Mouse (Mus musculus): Measurements from ENCODE around the gene Gnb3. TPM values are rescaled to one million over a fixed set of nuclear protein-coding genes. Genes with fewer than 3 reads are reported as not detected.
"Not testable (repeated sequence)": the region's sequence is repeated elsewhere in the genome, so short reads cannot be mapped to it uniquely, and the experiment has no call there.

Gnb3 gene
- polyA plus RNA-seq, 1 experiment from 2014 or later, result 0.31 TPM

DNA sequence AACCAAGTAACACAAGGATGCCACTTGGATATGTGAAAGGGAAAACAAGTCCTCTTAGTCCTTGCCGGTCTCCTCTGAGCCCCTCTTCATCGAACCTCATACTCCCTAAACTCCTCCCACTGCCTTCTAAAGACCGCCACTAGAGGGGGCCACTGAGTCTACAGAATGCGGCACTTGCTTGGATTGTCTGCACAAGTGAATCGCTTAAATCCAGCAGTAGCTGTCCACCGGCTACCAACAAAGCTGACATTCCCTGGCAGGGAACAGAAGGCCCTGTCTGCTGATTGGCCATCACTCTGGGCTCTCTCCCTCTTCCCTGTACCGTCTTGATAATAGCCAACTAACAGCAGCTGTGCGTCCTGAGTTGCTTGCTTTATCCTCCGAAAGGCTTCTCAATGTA, 7.2 kb upstream of the Gnb3 start:
- ATAC-seq (ENCODE audit: low read depth), result peak; percentile 25; the same call in 1 of the 2 replicates

DNA sequence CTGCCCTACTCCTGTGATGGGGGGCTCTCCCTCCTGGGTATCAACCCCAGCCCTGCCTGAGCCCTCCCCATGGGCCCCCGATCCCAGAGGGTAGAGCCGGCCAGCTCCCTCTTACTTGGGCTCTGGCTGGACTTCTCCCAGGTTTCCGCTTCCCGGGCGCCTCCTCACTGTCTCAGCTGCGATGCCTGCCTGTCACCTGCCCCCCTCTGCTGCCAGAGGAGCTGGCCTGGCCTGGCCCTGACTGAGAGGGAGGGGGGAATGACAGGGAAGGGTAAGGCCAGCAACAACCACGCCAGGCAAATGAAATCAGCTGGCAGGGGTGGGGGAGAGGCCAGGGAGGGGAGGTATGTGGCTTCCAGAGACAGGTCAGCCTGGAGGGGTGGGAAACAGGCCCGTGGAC, 270 bp downstream of the Gnb3 start:
- 20% methylated on average over 8 of the region's 8 CpGs for WGBS (ENCODE audit: insufficient replicate concordance)

More for the DNA sequence above, 7.2 kb upstream of the Gnb3 start:
- Histone ChIP-seq H3K36me3 (ENCODE audit: control insufficient read depth, insufficient read depth) (no peaks in the 10 kb centered on the region), H3K4me1 (ENCODE audit: control insufficient read depth, low read depth, low read length) (no peaks in the 10 kb centered on the region), H3K27me3 (ENCODE audit: control insufficient read depth, insufficient read depth, low read depth, low read length) (no peaks in the 10 kb centered on the region), H3K4me3 (ENCODE audit: low read depth, low read length) (no peak overlapping the region), H3K9me3 (replicated peaks; ENCODE audit: control insufficient read depth, low read length) (no peaks in the 10 kb centered on the region), H3K27ac (ENCODE audit: low read length) (no peak overlapping the region), H3K9ac (ENCODE audit: low read depth, low read length) (no peak overlapping the region), H3K4me2 (ENCODE audit: low read depth, low read length) (no peak overlapping the region)
- WGBS (ENCODE audit: insufficient replicate concordance), result 18% methylated on average over 9 of the region's 9 CpGs

GRCm38 (mm10) chr6:124836411-124836810, 3.7 kb downstream of the Gnb3 start:
- Histone ChIP-seq H3K36me3 (ENCODE audit: control insufficient read depth, insufficient read depth) (peaks cover 33% of the 10 kb centered on the region), H3K9me3 (replicated peaks; ENCODE audit: control insufficient read depth, low read length) (no peaks in the 10 kb centered on the region), H3K4me1 (ENCODE audit: control insufficient read depth, low read depth, low read length) (peaks cover 5% of the 10 kb centered on the region), H3K27ac (ENCODE audit: low read length) (no peak overlapping the region), H3K4me3 (ENCODE audit: low read depth, low read length) (no peak overlapping the region), H3K4me2 (ENCODE audit: low read depth, low read length) (no peak overlapping the region), H3K27me3 (ENCODE audit: control insufficient read depth, insufficient read depth, low read depth, low read length) (peaks cover 5% of the 10 kb centered on the region; the same call in 1 of the 2 replicates), H3K9ac (ENCODE audit: low read depth, low read length) (no peak overlapping the region)
- no peak for ATAC-seq (ENCODE audit: low read depth)
- 75% methylated on average over 7 of the region's 7 CpGs for WGBS (ENCODE audit: insufficient replicate concordance)

More for the DNA sequence above, 270 bp downstream of the Gnb3 start:
- no peak overlapping the region for H3K9ac ChIP-seq (ENCODE audit: low read depth, low read length)
- no peak for ATAC-seq (ENCODE audit: low read depth)
- no peak overlapping the region for H3K27ac ChIP-seq (ENCODE audit: low read length)
- no peak overlapping the region for H3K4me2 ChIP-seq (ENCODE audit: low read depth, low read length)
- no peaks in the 10 kb centered on the region for H3K9me3 ChIP-seq (replicated peaks; ENCODE audit: control insufficient read depth, low read length)
- peaks cover under 1% of the 10 kb centered on the region; the same call in 1 of the 2 replicates for H3K36me3 ChIP-seq (ENCODE audit: control insufficient read depth, insufficient read depth)
- H3K4me3 ChIP-seq (ENCODE audit: low read depth, low read length), result no peak overlapping the region
- no peaks in the 10 kb centered on the region for H3K4me1 ChIP-seq (ENCODE audit: control insufficient read depth, low read depth, low read length)
- peaks cover 5% of the 10 kb centered on the region; the same call in 1 of the 2 replicates for H3K27me3 ChIP-seq (ENCODE audit: control insufficient read depth, insufficient read depth, low read depth, low read length)

- 83% methylated on average over 10 of the region's 10 CpGs for WGBS (ENCODE audit: insufficient replicate concordance)
- Histone ChIP-seq H3K27ac (ENCODE audit: low read length) (no peak overlapping the region), H3K27me3 (ENCODE audit: control insufficient read depth, insufficient read depth, low read depth, low read length) (peaks cover 5% of the 10 kb centered on the region; the same call in 1 of the 2 replicates), H3K4me3 (ENCODE audit: low read depth, low read length) (no peak overlapping the region), H3K9me3 (replicated peaks; ENCODE audit: control insufficient read depth, low read length) (no peaks in the 10 kb centered on the region), H3K4me1 (ENCODE audit: control insufficient read depth, low read depth, low read length) (peaks cover 8% of the 10 kb centered on the region), H3K9ac (ENCODE audit: low read depth, low read length) (no peak overlapping the region), H3K4me2 (ENCODE audit: low read depth, low read length) (no peak overlapping the region), H3K36me3 (ENCODE audit: control insufficient read depth, insufficient read depth) (peaks cover 35% of the 10 kb centered on the region)
- ATAC-seq (ENCODE audit: low read depth), result no peak
Measured at GRCm38 (mm10) chr6:124835531-124835930, 4.5 kb downstream of the Gnb3 start.

GRCm38 (mm10) chr6:124834512-124835081, 5.5 kb downstream of the Gnb3 start:
- Histone ChIP-seq H3K9me3 (replicated peaks; ENCODE audit: control insufficient read depth, low read length) (no peaks in the 10 kb centered on the region), H3K4me1 (ENCODE audit: control insufficient read depth, low read depth, low read length) (peaks cover 8% of the 10 kb centered on the region), H3K36me3 (ENCODE audit: control insufficient read depth, insufficient read depth) (peaks cover 35% of the 10 kb centered on the region), H3K27ac (ENCODE audit: low read length) (no peak overlapping the region), H3K4me2 (ENCODE audit: low read depth, low read length) (no peak overlapping the region), H3K4me3 (ENCODE audit: low read depth, low read length) (no peak overlapping the region), H3K27me3 (ENCODE audit: control insufficient read depth, insufficient read depth, low read depth, low read length) (peaks cover 5% of the 10 kb centered on the region; the same call in 1 of the 2 replicates), H3K9ac (ENCODE audit: low read depth, low read length) (no peak overlapping the region)
- no peak for ATAC-seq (ENCODE audit: low read depth)
- 70% methylated on average over 6 of the region's 6 CpGs for WGBS (ENCODE audit: insufficient replicate concordance)

GRCm38 (mm10) chr6:124831649-124832048, 8.4 kb downstream of the Gnb3 start:
- no peak for ATAC-seq (ENCODE audit: low read depth)
- Histone ChIP-seq H3K4me1 (ENCODE audit: control insufficient read depth, low read depth, low read length) (peaks cover 18% of the 10 kb centered on the region), H3K4me2 (ENCODE audit: low read depth, low read length) (peak overlapping the region; percentile 61), H3K27me3 (ENCODE audit: control insufficient read depth, insufficient read depth, low read depth, low read length) (no peaks in the 10 kb centered on the region), H3K4me3 (ENCODE audit: low read depth, low read length) (peak overlapping the region; percentile 81), H3K9ac (ENCODE audit: low read depth, low read length) (no peak overlapping the region; the same call in 1 of the 2 replicates), H3K27ac (ENCODE audit: low read length) (no peak overlapping the region), H3K36me3 (ENCODE audit: control insufficient read depth, insufficient read depth) (peaks cover 35% of the 10 kb centered on the region), H3K9me3 (replicated peaks; ENCODE audit: control insufficient read depth, low read length) (no peaks in the 10 kb centered on the region)
- 94% methylated on average over 8 of the region's 8 CpGs for WGBS (ENCODE audit: insufficient replicate concordance)

DNA sequence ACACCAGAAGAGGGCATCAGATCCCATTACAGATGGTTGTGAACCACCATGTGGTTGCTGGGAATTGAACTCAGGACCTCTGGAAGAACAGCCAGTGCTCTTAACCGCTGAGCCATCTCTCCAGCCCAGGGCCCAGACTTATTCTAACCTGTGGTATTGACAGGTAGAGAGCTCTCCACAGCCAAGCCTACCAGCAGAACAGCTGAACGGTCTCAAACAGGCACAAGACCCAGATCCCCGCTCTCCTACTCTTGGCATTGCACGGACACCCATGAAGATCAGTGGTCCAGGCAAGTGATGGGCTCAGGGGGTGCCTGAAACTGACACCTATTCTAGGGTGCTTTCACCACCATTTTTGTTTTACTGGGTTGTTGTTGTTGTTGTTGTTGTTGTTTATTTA, 8.9 kb downstream of the Gnb3 start:
- not testable (repeated sequence) for ATAC-seq (ENCODE audit: low read depth); H3K27ac ChIP-seq (ENCODE audit: low read length)
- WGBS (ENCODE audit: insufficient replicate concordance), result 94% methylated on average over 4 of the region's 4 CpGs

GRCm38 (mm10) chr6:124829799-124830700, 10.0 kb downstream of the Gnb3 start:
- H3K27me3 ChIP-seq (ENCODE audit: control insufficient read depth, insufficient read depth, low read depth, low read length), result no peaks in the 10 kb centered on the region
- peak overlapping the region; percentile 96 for H3K27ac ChIP-seq (ENCODE audit: low read length)
- H3K9ac ChIP-seq (ENCODE audit: low read depth, low read length), result peak overlapping the region; percentile 89
- H3K36me3 ChIP-seq (ENCODE audit: control insufficient read depth, insufficient read depth), result peaks cover 43% of the 10 kb centered on the region
- H3K4me1 ChIP-seq (ENCODE audit: control insufficient read depth, low read depth, low read length), result peaks cover 18% of the 10 kb centered on the region
- H3K4me2 ChIP-seq (ENCODE audit: low read depth, low read length), result peak overlapping the region; percentile 73
- no peaks in the 10 kb centered on the region for H3K9me3 ChIP-seq (replicated peaks; ENCODE audit: control insufficient read depth, low read length)
- peak; percentile 79 for ATAC-seq (ENCODE audit: low read depth)
- H3K4me3 ChIP-seq (ENCODE audit: low read depth, low read length), result peak overlapping the region; percentile 81
- under 1% methylated on average over 38 of the region's 38 CpGs for WGBS (ENCODE audit: insufficient replicate concordance)

More for the DNA sequence above, 8.9 kb downstream of the Gnb3 start:
- Histone ChIP-seq H3K36me3 (ENCODE audit: control insufficient read depth, insufficient read depth) (peaks cover 37% of the 10 kb centered on the region), H3K4me1 (ENCODE audit: control insufficient read depth, low read depth, low read length) (peaks cover 18% of the 10 kb centered on the region), H3K4me2 (ENCODE audit: low read depth, low read length) (peak overlapping the region; percentile 61), H3K9ac (ENCODE audit: low read depth, low read length) (peak overlapping the region; percentile 89), H3K4me3 (ENCODE audit: low read depth, low read length) (peak overlapping the region; percentile 81)
- not testable (repeated sequence) for H3K9me3 ChIP-seq (replicated peaks; ENCODE audit: control insufficient read depth, low read length); H3K27me3 ChIP-seq (ENCODE audit: control insufficient read depth, insufficient read depth, low read depth, low read length)

All from liver, embryonic 16.5 days (tissue).